Mouse (Mus musculus) spleen, adult 2 months (tissue): ENCODE measurements around the gene Col6a1.

Experiments used
- CTCF ChIP-seq: fragments of 200-500 bp; IDR thresholded peaks from 2 replicates; pipeline ENCODE4 v1.5.1; 2011; ENCODE audit warnings: mild to moderate bottlenecking, inconsistent platforms; ENCODE audit not compliant: insufficient read depth, insufficient read length, insufficient replicate concordance; ENCODE audit errors: extremely low read depth
- POLR2A ChIP-seq: fragments of 200-500 bp; IDR thresholded peaks from 2 replicates; pipeline ENCODE4 v1.6.1; 2011; ENCODE audit warnings: low read depth, low read length, inconsistent platforms

DNA sequence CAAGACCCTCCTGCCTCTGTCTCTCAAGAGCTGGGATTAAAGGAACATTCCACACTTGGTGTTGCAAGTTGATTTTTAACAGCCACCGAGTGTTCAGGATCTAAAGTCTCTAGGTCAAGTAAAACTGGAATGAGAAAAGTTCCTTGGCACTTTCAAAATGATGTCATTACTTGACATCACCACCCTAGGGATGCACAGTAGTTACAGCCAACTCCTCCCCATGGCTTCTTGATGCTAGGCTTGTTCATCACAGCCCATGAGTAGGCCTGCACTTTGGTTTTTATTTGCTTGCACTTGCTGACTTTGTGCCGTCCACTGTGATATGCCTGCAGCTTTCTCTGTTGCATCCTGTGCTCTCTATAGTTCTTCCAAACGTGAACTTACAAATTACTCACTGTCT lies 21.6 kb downstream of the Col6a1 start:
- TF ChIP-seq POLR2A (no peak), CTCF (no peak)
